Mouse (Mus musculus): Measurements from ENCODE around the gene Inha. TPM values are rescaled to one million over a fixed set of nuclear protein-coding genes. Genes with fewer than 3 reads are reported as not detected.

The Inha gene
- polyA plus RNA-seq, 1 experiment from 2014 or later: 8.3 TPM

DNA sequence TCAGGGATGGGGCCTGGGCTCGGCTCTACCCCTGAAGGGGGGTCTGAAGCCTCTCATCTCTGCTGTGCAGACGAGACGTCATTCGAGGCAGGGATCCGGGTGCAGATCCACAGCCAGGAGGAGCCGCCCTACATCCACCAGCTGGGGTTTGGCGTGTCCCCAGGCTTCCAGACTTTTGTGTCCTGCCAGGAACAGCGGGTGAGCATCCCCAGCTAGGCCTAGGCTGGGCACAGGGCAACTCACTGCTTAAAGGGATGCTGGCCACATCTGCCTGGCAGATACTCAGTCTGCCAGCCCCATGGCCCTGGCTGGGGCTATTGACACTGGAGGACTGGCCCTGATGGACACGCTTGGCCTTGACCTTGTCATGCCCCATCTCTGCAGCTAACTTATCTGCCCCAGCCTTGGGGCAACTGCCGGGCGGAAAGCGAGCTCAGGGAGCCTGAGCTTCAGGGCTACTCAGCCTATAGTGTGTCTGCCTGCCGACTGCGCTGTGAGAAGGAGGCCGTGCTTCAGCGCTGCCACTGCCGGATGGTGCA lies 37.5 kb upstream of the Inha start:
- no peak overlapping the region for H3K4me2 ChIP-seq (ENCODE audit: low read depth, low read length)
- H3K4me1 ChIP-seq (ENCODE audit: control insufficient read depth, insufficient read depth, low read length): peaks cover 6% of the 10 kb centered on the region; the same call in 1 of the 2 replicates
- H3K36me3 ChIP-seq (ENCODE audit: control insufficient read depth, insufficient read depth, low read length): peaks cover 3% of the 10 kb centered on the region; the same call in 1 of the 2 replicates
- WGBS: 78% methylated on average over 17 of the region's 17 CpGs
- H3K9ac ChIP-seq (ENCODE audit: low read length): no peak overlapping the region
- H3K27me3 ChIP-seq (ENCODE audit: control insufficient read depth, insufficient read depth, low read length): peaks cover 9% of the 10 kb centered on the region
- no peak for ATAC-seq (ENCODE audit: insufficient read depth, low FRiP score)
- no peak overlapping the region for H3K27ac ChIP-seq (ENCODE audit: low read length)
- no peaks in the 10 kb centered on the region for H3K9me3 ChIP-seq (replicated peaks; ENCODE audit: control insufficient read depth, low read length)
- H3K4me3 ChIP-seq (replicated peaks; ENCODE audit: low read length): no peak overlapping the region

DNA sequence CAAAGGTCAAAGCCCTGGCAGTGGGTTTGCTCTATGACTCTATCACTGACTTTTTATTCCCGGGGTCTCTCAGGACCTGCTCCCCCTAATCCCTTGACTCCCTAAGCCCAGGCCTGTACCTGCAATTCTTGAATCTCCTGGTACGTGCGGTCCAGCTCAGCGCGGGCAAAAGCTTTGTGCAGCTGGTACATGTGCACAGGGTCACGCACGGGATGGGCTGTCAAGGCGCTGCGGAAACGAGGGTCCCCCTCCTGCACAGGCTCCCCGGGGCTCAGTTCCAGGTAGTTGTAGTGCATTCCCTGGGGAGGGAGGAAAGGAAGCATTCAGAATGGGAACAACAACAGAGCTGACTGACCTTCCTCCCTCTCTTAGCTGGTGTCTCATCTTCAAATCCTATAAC lies 30.4 kb upstream of the Inha start:
- WGBS: 92% methylated on average over 11 of the region's 11 CpGs
- ATAC-seq (ENCODE audit: insufficient read depth, low FRiP score): no peak

DNA sequence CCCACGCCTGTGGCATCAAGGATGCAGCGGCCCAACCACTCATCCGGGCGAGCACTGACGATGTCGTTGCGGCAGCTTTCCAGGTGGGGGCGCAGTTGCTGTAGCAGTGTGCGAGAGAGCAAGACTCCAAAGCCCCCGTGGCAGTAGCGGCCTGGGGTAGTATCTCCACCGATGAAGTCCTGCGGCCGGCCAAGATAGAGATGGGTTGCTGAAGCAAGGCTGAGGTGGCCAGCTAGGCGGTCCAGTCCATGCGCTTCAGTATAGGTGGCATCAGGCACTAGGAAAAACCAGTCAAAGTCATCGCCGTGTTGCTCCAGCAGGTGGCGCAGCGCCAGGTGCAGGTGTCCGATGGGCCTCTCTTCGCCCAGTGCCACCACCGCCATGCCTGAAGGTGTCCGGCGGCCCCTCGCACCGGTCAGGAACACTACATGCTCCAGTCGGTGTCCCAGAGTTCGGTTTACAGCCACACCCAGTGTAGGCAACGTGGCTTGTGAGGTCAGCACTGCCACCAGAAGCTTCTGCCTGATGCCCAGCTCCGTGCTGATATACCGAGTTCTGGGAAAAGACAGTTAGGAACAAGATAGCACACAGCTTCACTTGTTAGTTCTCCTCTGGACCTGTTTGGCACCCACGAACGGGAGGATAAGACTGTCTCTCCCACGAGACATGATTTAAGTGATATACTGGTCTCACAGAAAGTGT lies 29.5 kb upstream of the Inha start:
- ATAC-seq (ENCODE audit: insufficient read depth, low FRiP score): no peak
- peak overlapping the region; percentile 20; the same call in 1 of the 2 replicates for H3K4me3 ChIP-seq (replicated peaks; ENCODE audit: low read length)
- 16% methylated on average over 35 of the region's 35 CpGs for WGBS
- H3K27me3 ChIP-seq (ENCODE audit: control insufficient read depth, insufficient read depth, low read length): peaks cover 18% of the 10 kb centered on the region; the same call in 1 of the 2 replicates
- H3K9me3 ChIP-seq (replicated peaks; ENCODE audit: control insufficient read depth, low read length): no peaks in the 10 kb centered on the region
- H3K36me3 ChIP-seq (ENCODE audit: control insufficient read depth, insufficient read depth, low read length): peaks cover 13% of the 10 kb centered on the region
- no peak overlapping the region for H3K9ac ChIP-seq (ENCODE audit: low read length)
- H3K27ac ChIP-seq (ENCODE audit: low read length): no peak overlapping the region
- H3K4me2 ChIP-seq (ENCODE audit: low read depth, low read length): peak overlapping the region; percentile 51
- H3K4me1 ChIP-seq (ENCODE audit: control insufficient read depth, insufficient read depth, low read length): peaks cover 18% of the 10 kb centered on the region; the same call in 1 of the 2 replicates

More for the DNA sequence above, 30.4 kb upstream of the Inha start:
- H3K4me1 ChIP-seq (ENCODE audit: control insufficient read depth, insufficient read depth, low read length): peaks cover 18% of the 10 kb centered on the region; the same call in 1 of the 2 replicates
- peaks cover 10% of the 10 kb centered on the region; the same call in 1 of the 2 replicates for H3K27me3 ChIP-seq (ENCODE audit: control insufficient read depth, insufficient read depth, low read length)
- no peak overlapping the region for H3K4me3 ChIP-seq (replicated peaks; ENCODE audit: low read length)
- H3K27ac ChIP-seq (ENCODE audit: low read length): no peak overlapping the region
- H3K9ac ChIP-seq (ENCODE audit: low read length): no peak overlapping the region
- no peak overlapping the region for H3K4me2 ChIP-seq (ENCODE audit: low read depth, low read length)
- peaks cover 13% of the 10 kb centered on the region for H3K36me3 ChIP-seq (ENCODE audit: control insufficient read depth, insufficient read depth, low read length)
- no peaks in the 10 kb centered on the region for H3K9me3 ChIP-seq (replicated peaks; ENCODE audit: control insufficient read depth, low read length)

- no peaks in the 10 kb centered on the region for H3K9me3 ChIP-seq (replicated peaks; ENCODE audit: control insufficient read depth, low read length)
- peak overlapping the region; percentile 51 for H3K4me2 ChIP-seq (ENCODE audit: low read depth, low read length)
- H3K36me3 ChIP-seq (ENCODE audit: control insufficient read depth, insufficient read depth, low read length): peaks cover 13% of the 10 kb centered on the region
- no peak for ATAC-seq (ENCODE audit: insufficient read depth, low FRiP score)
- 53% methylated on average over 3 of the region's 3 CpGs for WGBS
- peaks cover 18% of the 10 kb centered on the region; the same call in 1 of the 2 replicates for H3K4me1 ChIP-seq (ENCODE audit: control insufficient read depth, insufficient read depth, low read length)
- H3K27ac ChIP-seq (ENCODE audit: low read length): no peak overlapping the region
- H3K9ac ChIP-seq (ENCODE audit: low read length): peak overlapping the region; percentile 83
- H3K4me3 ChIP-seq (replicated peaks; ENCODE audit: low read length): peak overlapping the region; percentile 75
- H3K27me3 ChIP-seq (ENCODE audit: control insufficient read depth, insufficient read depth, low read length): peaks cover 23% of the 10 kb centered on the region
Observed at GRCm38 (mm10) chr1:75477966-75478290, 28.9 kb upstream of the Inha start.

DNA sequence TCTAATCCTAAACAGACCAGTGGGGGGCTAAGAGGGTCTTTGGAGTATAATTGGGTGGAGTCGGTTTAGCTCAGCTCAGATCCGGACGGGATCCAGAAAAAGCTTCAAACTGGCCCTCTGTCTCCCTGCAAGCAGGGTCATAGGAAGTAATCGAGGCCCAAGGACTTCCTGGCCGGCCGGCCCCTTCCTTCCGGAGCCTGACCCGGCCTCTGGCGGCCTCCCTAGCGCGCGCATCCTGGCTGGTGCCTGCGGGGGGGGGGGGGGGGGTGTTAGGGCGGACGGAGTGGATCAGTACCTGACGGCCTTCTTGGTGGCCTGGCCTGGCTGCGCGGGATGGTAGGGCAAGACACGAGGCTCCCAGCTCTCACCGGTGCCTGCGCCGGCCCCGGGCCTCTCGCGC lies 28.4 kb upstream of the Inha start:
- ATAC-seq (ENCODE audit: insufficient read depth, low FRiP score): no peak
- Histone ChIP-seq H3K9ac (ENCODE audit: low read length) (peak overlapping the region; percentile 83), H3K4me2 (ENCODE audit: low read depth, low read length) (peak overlapping the region; percentile 51), H3K36me3 (ENCODE audit: control insufficient read depth, insufficient read depth, low read length) (peaks cover 13% of the 10 kb centered on the region), H3K4me3 (replicated peaks; ENCODE audit: low read length) (peak overlapping the region; percentile 75), H3K9me3 (replicated peaks; ENCODE audit: control insufficient read depth, low read length) (no peaks in the 10 kb centered on the region), H3K27ac (ENCODE audit: low read length) (peak overlapping the region; percentile 78), H3K4me1 (ENCODE audit: control insufficient read depth, insufficient read depth, low read length) (peaks cover 18% of the 10 kb centered on the region; the same call in 1 of the 2 replicates), H3K27me3 (ENCODE audit: control insufficient read depth, insufficient read depth, low read length) (peaks cover 27% of the 10 kb centered on the region)
- 1% methylated on average over 21 of the region's 25 CpGs for WGBS

DNA sequence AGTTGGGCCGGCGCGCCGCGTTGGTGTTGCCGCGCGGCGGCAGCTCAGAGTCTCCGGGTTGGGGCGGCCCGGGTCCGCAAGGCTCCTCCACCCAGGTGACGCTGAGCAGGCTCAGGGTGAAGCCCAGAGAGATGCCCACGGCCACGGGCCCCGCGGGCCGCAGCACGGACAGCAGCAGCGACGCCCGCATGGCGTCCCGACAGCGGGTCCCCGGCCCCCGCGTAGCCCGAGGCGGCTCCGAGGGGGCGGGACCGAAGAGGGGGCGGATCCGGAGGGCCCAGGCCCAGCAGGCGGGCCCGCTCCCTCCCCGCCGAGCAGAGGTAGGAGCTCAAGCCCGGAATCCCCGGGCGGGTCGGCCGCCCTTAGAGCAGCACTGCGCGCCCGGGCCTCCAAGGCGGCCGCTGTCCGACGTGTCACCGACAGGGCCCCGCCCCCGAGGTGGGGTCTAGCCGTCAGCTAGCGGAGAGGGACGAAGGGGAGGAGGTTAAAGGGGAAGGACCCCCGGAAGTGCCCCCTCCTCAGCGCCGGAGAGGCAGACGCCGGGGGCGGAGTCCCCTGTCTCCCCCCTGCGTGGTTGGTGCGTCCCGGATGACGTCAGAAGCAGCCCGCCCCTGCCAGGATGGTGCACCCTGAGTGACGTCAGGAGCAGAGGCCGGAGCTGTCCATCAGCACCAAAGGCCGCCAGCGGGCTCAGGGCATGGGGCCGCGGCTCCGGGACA lies 27.8 kb upstream of the Inha start, which contains the start of the genes Chpf and Tmem198:
Gene Chpf (minus strand): TSS at position 392 of the 719 bp plus-strand sequence.
Gene Tmem198 (plus strand): TSS at position 617 of the 719 bp plus-strand sequence.
- peak; percentile 92 for ATAC-seq (ENCODE audit: insufficient read depth, low FRiP score)
- Histone ChIP-seq H3K27me3 (ENCODE audit: control insufficient read depth, insufficient read depth, low read length) (peaks cover 30% of the 10 kb centered on the region), H3K36me3 (ENCODE audit: control insufficient read depth, insufficient read depth, low read length) (peaks cover 10% of the 10 kb centered on the region), H3K27ac (ENCODE audit: low read length) (peak within 1 kb of the TSS; percentile 78), H3K9ac (ENCODE audit: low read length) (peak within 1 kb of the TSS; percentile 83), H3K4me3 (replicated peaks; ENCODE audit: low read length) (peak within 1 kb of the TSS; percentile 75), H3K4me2 (ENCODE audit: low read depth, low read length) (peak within 1 kb of the TSS; percentile 51), H3K4me1 (ENCODE audit: control insufficient read depth, insufficient read depth, low read length) (peaks cover 18% of the 10 kb centered on the region; the same call in 1 of the 2 replicates), H3K9me3 (replicated peaks; ENCODE audit: control insufficient read depth, low read length) (no peaks in the 10 kb centered on the region)
- WGBS: under 1% methylated on average over 64 of the region's 76 CpGs

- Histone ChIP-seq H3K4me2 (ENCODE audit: low read depth, low read length) (peak overlapping the region; percentile 51), H3K9me3 (replicated peaks; ENCODE audit: control insufficient read depth, low read length) (no peaks in the 10 kb centered on the region), H3K4me3 (replicated peaks; ENCODE audit: low read length) (peak overlapping the region; percentile 75), H3K4me1 (ENCODE audit: control insufficient read depth, insufficient read depth, low read length) (peaks cover 18% of the 10 kb centered on the region; the same call in 1 of the 2 replicates), H3K9ac (ENCODE audit: low read length) (no peak overlapping the region), H3K27me3 (ENCODE audit: control insufficient read depth, insufficient read depth, low read length) (peaks cover 30% of the 10 kb centered on the region), H3K36me3 (ENCODE audit: control insufficient read depth, insufficient read depth, low read length) (peaks cover 10% of the 10 kb centered on the region), H3K27ac (ENCODE audit: low read length) (no peak overlapping the region)
- no peak for ATAC-seq (ENCODE audit: insufficient read depth, low FRiP score)
- WGBS: under 1% methylated on average over 24 of the region's 24 CpGs
Observed at GRCm38 (mm10) chr1:75479635-75479989, 27.3 kb upstream of the Inha start.

- 19% methylated on average over 13 of the region's 13 CpGs for WGBS
- ATAC-seq (ENCODE audit: insufficient read depth, low FRiP score): no peak
- Histone ChIP-seq H3K4me1 (ENCODE audit: control insufficient read depth, insufficient read depth, low read length) (peaks cover 18% of the 10 kb centered on the region; the same call in 1 of the 2 replicates), H3K4me3 (replicated peaks; ENCODE audit: low read length) (peak overlapping the region; percentile 75), H3K27me3 (ENCODE audit: control insufficient read depth, insufficient read depth, low read length) (peaks cover 32% of the 10 kb centered on the region), H3K4me2 (ENCODE audit: low read depth, low read length) (peak overlapping the region; percentile 51), H3K36me3 (ENCODE audit: control insufficient read depth, insufficient read depth, low read length) (peaks cover 8% of the 10 kb centered on the region), H3K9me3 (replicated peaks; ENCODE audit: control insufficient read depth, low read length) (no peaks in the 10 kb centered on the region), H3K27ac (ENCODE audit: low read length) (no peak overlapping the region), H3K9ac (ENCODE audit: low read length) (no peak overlapping the region)
Observed at GRCm38 (mm10) chr1:75480036-75480435, 26.8 kb upstream of the Inha start.

GRCm38 (mm10) chr1:75480735-75481134 lies 26.1 kb upstream of the Inha start:
- H3K36me3 ChIP-seq (ENCODE audit: control insufficient read depth, insufficient read depth, low read length): peaks cover under 1% of the 10 kb centered on the region
- 80% methylated on average over 7 of the region's 7 CpGs for WGBS
- H3K27ac ChIP-seq (ENCODE audit: low read length): no peak overlapping the region
- no peak overlapping the region for H3K4me2 ChIP-seq (ENCODE audit: low read depth, low read length)
- no peak for ATAC-seq (ENCODE audit: insufficient read depth, low FRiP score)
- no peak overlapping the region for H3K4me3 ChIP-seq (replicated peaks; ENCODE audit: low read length)
- H3K4me1 ChIP-seq (ENCODE audit: control insufficient read depth, insufficient read depth, low read length): peaks cover 18% of the 10 kb centered on the region; the same call in 1 of the 2 replicates
- H3K27me3 ChIP-seq (ENCODE audit: control insufficient read depth, insufficient read depth, low read length): peaks cover 39% of the 10 kb centered on the region
- no peak overlapping the region for H3K9ac ChIP-seq (ENCODE audit: low read length)
- H3K9me3 ChIP-seq (replicated peaks; ENCODE audit: control insufficient read depth, low read length): no peaks in the 10 kb centered on the region

All from stomach, embryonic 16.5 days (tissue).